Comparison of ENCODE assay signal across 22 mouse cellular contexts in genomic region chr12:112226656-112227055, GRCm38 (mm10).
DNase-seq lines count a peak whose midpoint lies in the region; ATAC-seq and TF ChIP-seq lines count a peak whose summit lies in the region.
"Had no signal": no experiment of that assay in that cellular context is flagged by ENCODE, and none has a peak within 500 bp of the region (broad histone marks: within the 10 kb centered on the region; RNA-seq: fewer than 3 reads in every experiment).

No protein-coding gene starts in this region.

- H3K27me3 ChIP-seq in cerebellum, adult 2 months (ENCODE audit: control insufficient read depth, insufficient read depth, low read length) = no peaks in the 10 kb centered on the region
- no peaks in the 10 kb centered on the region for H3K27me3 ChIP-seq in forebrain, postnatal 0 days (ENCODE audit: insufficient read depth, low read length)
- H3K27me3 ChIP-seq in forebrain, embryonic 14.5 days (replicated peaks; ENCODE audit: control insufficient read depth, insufficient read depth, low read length) = no peaks in the 10 kb centered on the region
- no peaks in the 10 kb centered on the region for H3K27me3 ChIP-seq in MEL (ENCODE audit: control insufficient read depth in 1 of 2, insufficient read depth in 2 of 2, low read length in 2 of 2)
- H3K27me3 ChIP-seq: embryonic facial prominence, embryonic 15.5 days; forebrain, embryonic 15.5 days had no signal

- no peak for TF ChIP-seq EP300 in MEL (IDR thresholded peaks at IDR 0.05; ENCODE audit: low read depth in 1 of 2, low read length in 2 of 2)

- H3K36me3 ChIP-seq in forebrain, postnatal 0 days (ENCODE audit: insufficient read depth) = no peaks in the 10 kb centered on the region
- no peaks in the 10 kb centered on the region for H3K36me3 ChIP-seq in forebrain, embryonic 14.5 days (ENCODE audit: control insufficient read depth, insufficient read depth, low read length)
- no peaks in the 10 kb centered on the region for H3K36me3 ChIP-seq in MEL (ENCODE audit: control insufficient read depth in 1 of 2, insufficient read depth in 2 of 2, low read length in 2 of 2)
- H3K36me3 ChIP-seq: embryonic facial prominence, embryonic 13.5 days; embryonic facial prominence, embryonic 15.5 days; forebrain, embryonic 10.5 days; forebrain, embryonic 12.5 days; forebrain, embryonic 15.5 days; G1E had no signal

- H3K79me2 ChIP-seq in MEL (ENCODE audit: control insufficient read depth, insufficient read depth, low read length, poor library complexity) = no peaks in the 10 kb centered on the region

- WGBS in cerebellum, adult 2 months = 99% methylated on average over 2 of the region's 2 CpGs
- 95% methylated on average over 2 of the region's 2 CpGs for WGBS in forebrain, postnatal 0 days
- WGBS in forebrain, embryonic 14.5 days = 91% methylated on average over 2 of the region's 2 CpGs

- no peak overlapping the region for H3K4me3 ChIP-seq in cerebellum, adult 2 months (replicated peaks; ENCODE audit: insufficient read depth, low read depth, low read length)
- H3K4me3 ChIP-seq in forebrain, postnatal 0 days (ENCODE audit: low read depth, low read length) = no peak overlapping the region
- H3K4me3 ChIP-seq in forebrain, embryonic 14.5 days (ENCODE audit: low read depth, low read length) = no peak overlapping the region
- H3K4me3 ChIP-seq in MEL (ENCODE audit: control insufficient read depth in 1 of 2, insufficient read depth in 1 of 2, low read depth in 2 of 2, low read length in 2 of 2) = no peak overlapping the region
- H3K4me3 ChIP-seq: embryonic facial prominence, embryonic 13.5 days; embryonic facial prominence, embryonic 15.5 days; erythroblast, embryonic 14.5 days; forebrain, embryonic 10.5 days; forebrain, embryonic 12.5 days; forebrain, embryonic 15.5 days had no signal

- no peak overlapping the region for H3K9ac ChIP-seq in forebrain, postnatal 0 days
- no peak overlapping the region for H3K9ac ChIP-seq in forebrain, embryonic 14.5 days (ENCODE audit: low read length)
- H3K9ac ChIP-seq in MEL (ENCODE audit: control insufficient read depth, low read depth, low read length, poor library complexity, severe bottlenecking) = no peak overlapping the region
- H3K9ac ChIP-seq: embryonic facial prominence, embryonic 13.5 days; embryonic facial prominence, embryonic 15.5 days; forebrain, embryonic 12.5 days; forebrain, embryonic 15.5 days had no signal

- no peak for TF ChIP-seq POLR2A in cerebellum, adult 2 months (IDR thresholded peaks at IDR 0.05; ENCODE audit: borderline replicate concordance, insufficient read depth, low read length)
- no peak for TF ChIP-seq POLR2A in MEL (IDR thresholded peaks at IDR 0.05; ENCODE audit: control insufficient read depth in 1 of 2, insufficient read depth in 1 of 2, low read depth in 1 of 2, low read length in 2 of 2, poor library complexity in 1 of 2)

- no peak for TF ChIP-seq RAD21 in MEL (IDR thresholded peaks at IDR 0.05; ENCODE audit: low read depth, low read length)

- H3K4me1 ChIP-seq in cerebellum, adult 2 months (ENCODE audit: control insufficient read depth, insufficient read depth, low read length) = no peaks in the 10 kb centered on the region
- peaks cover 10% of the 10 kb centered on the region for H3K4me1 ChIP-seq in forebrain, postnatal 0 days (ENCODE audit: insufficient read depth)
- peaks cover 14% of the 10 kb centered on the region for H3K4me1 ChIP-seq in forebrain, embryonic 14.5 days (ENCODE audit: control insufficient read depth, insufficient read depth, low read length)
- H3K4me1 ChIP-seq in MEL (ENCODE audit: control insufficient read depth in 1 of 2, insufficient read depth in 2 of 2, low read length in 2 of 2) = no peaks in the 10 kb centered on the region

- ATAC-seq in forebrain, postnatal 0 days = no peak
- ATAC-seq in forebrain, embryonic 14.5 days = no peak
- ATAC-seq: CD4-positive, CD25-positive, alpha-beta regulatory T cell, adult 4 months; forebrain, embryonic 15.5 days had no signal

- peak; percentile 50 to 52 for DNase-seq in cerebellum, postnatal 10 days
- no peak for DNase-seq in cerebellum, adult 2 months
- DNase-seq in forebrain, postnatal 0 days = no peak
- no peak for DNase-seq in forebrain, embryonic 14.5 days (ENCODE audit: low spot score)
- DNase-seq in MEL (ENCODE audit: low read depth, low spot score) = no peak
- DNase-seq: adrenal gland, adult 2 months; adrenal gland, postnatal 10 days; adrenal gland, postnatal 25 days; B cell, adult 2 months; cerebellum, adult 11 months; cerebellum, adult 8-10 months; cerebellum, adult 9-11 months; cerebellum, postnatal 36 days; embryo, embryonic 11 days had no signal

- H3K9me3 ChIP-seq in forebrain, postnatal 0 days (ENCODE audit: low read length) = no peaks in the 10 kb centered on the region
- no peaks in the 10 kb centered on the region for H3K9me3 ChIP-seq in forebrain, embryonic 14.5 days (replicated peaks; ENCODE audit: control insufficient read depth, low read length)
- peaks cover 3% of the 10 kb centered on the region; the same call in 1 of the 2 replicates for H3K9me3 ChIP-seq in MEL (replicated peaks; ENCODE audit: insufficient read depth, low read length)
- H3K9me3 ChIP-seq: embryonic facial prominence, embryonic 13.5 days; embryonic facial prominence, embryonic 15.5 days; forebrain, embryonic 10.5 days; forebrain, embryonic 12.5 days; forebrain, embryonic 15.5 days; G1E had no signal

- H3K27ac ChIP-seq in cerebellum, adult 2 months (ENCODE audit: insufficient read depth, low read length) = no peak overlapping the region
- H3K27ac ChIP-seq in forebrain, postnatal 0 days (ENCODE audit: low read depth, low read length) = no peak overlapping the region
- no peak overlapping the region for H3K27ac ChIP-seq in forebrain, embryonic 14.5 days (ENCODE audit: low read depth, low read length)
- H3K27ac ChIP-seq in MEL (ENCODE audit: control insufficient read depth, low read depth, low read length) = no peak overlapping the region
- H3K27ac ChIP-seq: embryonic facial prominence, embryonic 13.5 days; embryonic facial prominence, embryonic 15.5 days; forebrain, embryonic 12.5 days; forebrain, embryonic 15.5 days had no signal

- TF ChIP-seq CTCF in cerebellum, adult 2 months (IDR thresholded peaks at IDR 0.05; ENCODE audit: borderline replicate concordance, insufficient read depth, low read depth, low read length) = no peak
- 0 out of 2 replicates have a peak, but pooled peaks have one; percentile 2 for TF ChIP-seq CTCF in forebrain, postnatal 0 days (IDR thresholded peaks at IDR 0.05; ENCODE audit: low read depth)
- no peak for TF ChIP-seq CTCF in MEL (IDR thresholded peaks at IDR 0.05 in 2 of 3, conservative IDR thresholded peaks at IDR 0.05 in 1 of 3; ENCODE audit: control insufficient read depth in 1 of 3, insufficient read depth in 1 of 3, low read depth in 2 of 3, low read length in 3 of 3, poor library complexity in 1 of 3, severe bottlenecking in 1 of 3)

- no peak overlapping the region for H3K4me2 ChIP-seq in forebrain, postnatal 0 days (ENCODE audit: low read depth)
- no peak overlapping the region for H3K4me2 ChIP-seq in forebrain, embryonic 14.5 days (ENCODE audit: low read length)
- H3K4me2 ChIP-seq: embryonic facial prominence, embryonic 13.5 days; embryonic facial prominence, embryonic 15.5 days; forebrain, embryonic 12.5 days; forebrain, embryonic 15.5 days had no signal

TF ChIP-seq in MEL, 35 proteins besides CTCF, POLR2A, EP300 and RAD21:
- TF ChIP-seq TAL1 (IDR thresholded peaks at IDR 0.05; ENCODE audit: low read length) = 0 out of 2 replicates have a peak, but pooled peaks have one; percentile 4
- no peak for TF ChIP-seq GATA1 (IDR thresholded peaks at IDR 0.05; ENCODE audit: low read depth, low read length)

Comparison
In these comparisons a context has a peak if more than half of its experiments do, and no peak if none do; other contexts are left out.
1. DNase-seq: peak in cerebellum, postnatal 10 days (2 of 2); none in cerebellum, adult 2 months (0 of 2), forebrain, postnatal 0 days (single experiment), forebrain, embryonic 14.5 days (single experiment) and MEL (single experiment).